Mouse (Mus musculus) G1E-ER4 (cell line): ENCODE measurements around the gene Furin. TPM values are rescaled to one million over a fixed set of nuclear protein-coding genes. Genes with fewer than 3 reads are reported as not detected.

Source experiments
- GATA1 ChIP-seq: IDR thresholded peaks from one replicate; pipeline ENCODE4 v1.8.0; 2012; ENCODE audit warnings: low read length, inconsistent platforms
- polyA plus RNA-seq: library from polyadenylated mRNA; stranded (reverse); fragments of >175 nt; gene quantifications from 2 replicates; pipeline ENCODE4 v1.2.3, GENCODE M21; 2012

Gene Furin
- polyA plus RNA-seq, 1 experiment: 123 TPM

GRCm38 (mm10) chr7:80439789-80440488, 34.7 kb upstream of the Furin start:
- no peak for TF ChIP-seq GATA1

- TF ChIP-seq GATA1: no peak
Observed at GRCm38 (mm10) chr7:80439032-80439760, 34.0 kb upstream of the Furin start.

GRCm38 (mm10) chr7:80436571-80436970, 31.3 kb upstream of the Furin start:
- no peak for TF ChIP-seq GATA1

- no peak for TF ChIP-seq GATA1
Observed at GRCm38 (mm10) chr7:80435594-80435993, 30.4 kb upstream of the Furin start.

GRCm38 (mm10) chr7:80429661-80430060, 24.4 kb upstream of the Furin start:
- no peak for TF ChIP-seq GATA1

GRCm38 (mm10) chr7:80427730-80428129, 22.5 kb upstream of the Furin start:
- no peak for TF ChIP-seq GATA1

- no peak for TF ChIP-seq GATA1
Observed at GRCm38 (mm10) chr7:80426363-80426762, 21.1 kb upstream of the Furin start.

GRCm38 (mm10) chr7:80424722-80425121, 19.5 kb upstream of the Furin start:
- TF ChIP-seq GATA1: no peak

- TF ChIP-seq GATA1: no peak
Observed at GRCm38 (mm10) chr7:80422759-80423480, 17.7 kb upstream of the Furin start.

- no peak for TF ChIP-seq GATA1
Observed at GRCm38 (mm10) chr7:80421576-80421975, 16.3 kb upstream of the Furin start.

GRCm38 (mm10) chr7:80420586-80420985, 15.3 kb upstream of the Furin start:
- TF ChIP-seq GATA1: no peak

- no peak for TF ChIP-seq GATA1
Observed at GRCm38 (mm10) chr7:80419278-80419677, 14.0 kb upstream of the Furin start.

GRCm38 (mm10) chr7:80418036-80418435, 12.8 kb upstream of the Furin start:
- no peak for TF ChIP-seq GATA1

GRCm38 (mm10) chr7:80417601-80418000, 12.4 kb upstream of the Furin start:
- TF ChIP-seq GATA1: no peak

GRCm38 (mm10) chr7:80416969-80417368, 11.7 kb upstream of the Furin start:
- peak; percentile 81 for TF ChIP-seq GATA1

- no peak for TF ChIP-seq GATA1
Observed at GRCm38 (mm10) chr7:80414303-80414855, 9.1 kb upstream of the Furin start.
